Mouse (Mus musculus) bone marrow macrophage, adult 2 months (primary cell): ENCODE data around the gene Diaph3.

Experiments used
- CTCF ChIP-seq: IDR thresholded peaks from 2 replicates; pipeline ENCODE4 v1.5.1; 2012; ENCODE audit warnings: low read depth, mild to moderate bottlenecking, low read length, moderate library complexity
- POLR2A ChIP-seq: IDR thresholded peaks from 2 replicates; pipeline ENCODE4 v1.6.1; 2012; ENCODE audit warnings: mild to moderate bottlenecking, low read depth, low read length, borderline replicate concordance

- TF ChIP-seq CTCF, result no peak
- TF ChIP-seq POLR2A, result no peak
Observed at GRCm38 (mm10) chr14:86641839-86642238, 499.2 kb downstream of the Diaph3 start.
